Mouse (Mus musculus): ENCODE measurements around the gene Acss1.

Acss1 gene

GRCm38 (mm10) chr2:150667820-150668766 lies at the start of gene Acss1:
Gene Acss1 (minus strand): TSS chr2:150668500.
- peak; percentile 79 for DNase-seq (ENCODE audit: low read depth, low spot score)

- DNase-seq (ENCODE audit: low read depth, low spot score): no peak
These were observed 43.9 kb upstream of the Acss1 start for GRCm38 (mm10) chr2:150712167-150712674.

DNA sequence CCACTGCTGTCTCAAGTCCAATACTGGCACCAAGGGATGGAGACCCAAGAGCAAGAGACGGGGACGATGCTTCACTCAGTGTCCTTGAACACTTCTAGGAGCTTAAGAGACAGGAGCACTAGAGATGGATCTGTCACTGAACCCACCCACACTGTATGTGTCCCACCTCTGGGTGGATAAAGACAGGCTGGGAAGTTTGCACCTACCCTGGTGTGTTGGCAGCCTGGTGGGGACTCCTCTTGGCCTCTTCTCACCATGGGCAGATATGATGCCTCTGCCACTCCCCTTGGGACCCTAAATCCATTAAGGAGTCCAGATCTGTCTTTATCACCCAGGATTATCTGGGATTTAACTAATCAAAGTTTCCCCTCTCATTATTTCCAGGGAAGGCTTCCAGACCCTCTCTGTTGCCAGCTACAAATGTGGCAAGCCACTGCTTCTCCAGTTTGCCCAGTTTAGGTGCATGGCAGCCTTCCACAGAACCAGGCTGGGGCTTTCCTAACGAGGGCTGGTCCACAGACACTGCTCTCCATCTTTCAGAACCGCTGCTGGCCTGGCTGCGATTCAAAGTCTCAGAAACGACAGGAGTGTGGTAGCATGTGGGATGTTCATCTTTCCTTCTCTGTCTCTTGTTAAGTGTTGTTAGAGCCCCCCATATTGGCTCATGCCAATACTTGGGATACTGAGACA lies 23.3 kb upstream of the Acss1 start:
- DNase-seq (ENCODE audit: low read depth, low spot score): no peak

DNA sequence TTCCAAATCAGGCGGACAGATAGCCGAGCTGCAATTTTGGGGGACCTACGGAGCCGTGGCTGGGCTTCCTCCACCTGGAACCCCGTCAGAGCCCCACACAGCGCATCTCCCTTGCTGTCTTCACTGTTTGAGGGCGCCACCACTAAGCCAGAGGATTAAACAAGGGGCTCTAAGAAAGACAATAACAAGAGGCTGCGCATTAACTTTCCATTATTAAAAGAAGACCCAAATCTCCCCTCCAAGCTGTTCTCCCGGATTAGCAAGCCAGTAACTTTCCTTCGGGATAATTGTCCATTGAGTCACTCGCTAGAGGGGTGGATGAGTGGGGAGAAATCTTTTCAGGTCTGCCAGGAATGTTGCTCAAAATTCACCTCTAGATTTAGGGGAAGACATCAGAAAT lies 21.9 kb upstream of the Acss1 start:
- no peak for DNase-seq (ENCODE audit: low read depth, low spot score)

DNA sequence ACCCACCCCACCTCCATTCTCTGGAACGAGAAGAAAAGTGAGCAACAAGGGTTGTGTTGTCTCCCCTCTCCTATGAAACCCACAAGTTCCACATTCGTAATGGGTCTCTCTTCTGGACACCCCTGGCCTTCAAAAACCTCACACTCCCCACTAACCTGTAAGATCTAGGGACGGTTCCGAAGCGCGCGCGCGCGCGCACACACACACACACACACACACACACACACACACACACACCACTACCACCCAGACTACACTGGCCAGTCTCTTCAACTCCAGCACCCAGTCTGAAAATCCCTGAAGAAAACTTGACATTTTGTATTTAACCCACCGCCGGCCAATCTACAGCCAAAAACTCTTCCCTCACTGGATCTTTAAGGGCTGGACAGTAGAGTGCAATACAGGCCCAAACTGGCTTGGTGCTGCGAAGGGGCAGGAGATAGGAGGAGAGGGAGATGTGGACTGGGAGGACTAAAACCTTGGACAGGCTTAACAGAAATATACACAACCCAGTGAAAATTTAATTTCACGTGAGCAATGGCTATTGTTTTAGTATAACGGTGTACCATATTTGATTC lies 21.0 kb upstream of the Acss1 start, which contains the start of gene Vsx1:
TSS of gene Vsx1 (minus strand) at position 138 of the 578 bp plus-strand sequence.
- DNase-seq (ENCODE audit: low read depth, low spot score): no peak

DNA sequence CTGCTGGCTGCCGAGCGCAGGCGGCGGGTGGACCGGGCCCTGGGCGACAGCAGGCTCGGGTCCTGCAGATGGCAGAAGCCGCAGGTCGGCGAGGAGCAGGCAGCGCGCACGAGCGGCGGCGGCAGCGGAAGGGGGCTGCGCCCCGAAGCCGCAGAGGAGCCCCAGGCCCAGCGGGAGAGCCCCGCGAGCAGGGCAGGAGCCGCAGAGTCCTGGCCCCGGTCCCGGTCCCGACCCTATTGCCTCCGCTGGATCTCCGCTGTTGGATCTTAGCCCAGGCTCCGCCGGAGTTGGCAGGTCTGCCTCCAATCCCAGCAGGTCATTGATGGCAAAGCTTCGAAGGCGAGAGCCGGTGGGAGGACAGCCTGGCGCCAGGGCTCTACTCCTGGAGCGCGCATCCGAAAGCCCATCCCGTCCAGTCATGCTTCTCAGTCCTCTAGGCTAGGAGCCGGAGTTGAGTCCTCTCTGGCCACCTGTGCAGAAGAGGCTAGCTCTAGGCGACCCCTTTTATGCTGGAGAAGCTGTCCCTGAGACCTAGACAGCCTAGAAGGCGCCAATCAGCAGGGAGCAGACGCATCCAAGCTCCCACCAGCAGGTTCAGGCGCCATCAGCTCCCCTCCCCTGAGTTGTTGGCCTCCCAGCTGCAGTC lies 20.4 kb upstream of the Acss1 start:
- no peak for DNase-seq (ENCODE audit: low read depth, low spot score)

DNA sequence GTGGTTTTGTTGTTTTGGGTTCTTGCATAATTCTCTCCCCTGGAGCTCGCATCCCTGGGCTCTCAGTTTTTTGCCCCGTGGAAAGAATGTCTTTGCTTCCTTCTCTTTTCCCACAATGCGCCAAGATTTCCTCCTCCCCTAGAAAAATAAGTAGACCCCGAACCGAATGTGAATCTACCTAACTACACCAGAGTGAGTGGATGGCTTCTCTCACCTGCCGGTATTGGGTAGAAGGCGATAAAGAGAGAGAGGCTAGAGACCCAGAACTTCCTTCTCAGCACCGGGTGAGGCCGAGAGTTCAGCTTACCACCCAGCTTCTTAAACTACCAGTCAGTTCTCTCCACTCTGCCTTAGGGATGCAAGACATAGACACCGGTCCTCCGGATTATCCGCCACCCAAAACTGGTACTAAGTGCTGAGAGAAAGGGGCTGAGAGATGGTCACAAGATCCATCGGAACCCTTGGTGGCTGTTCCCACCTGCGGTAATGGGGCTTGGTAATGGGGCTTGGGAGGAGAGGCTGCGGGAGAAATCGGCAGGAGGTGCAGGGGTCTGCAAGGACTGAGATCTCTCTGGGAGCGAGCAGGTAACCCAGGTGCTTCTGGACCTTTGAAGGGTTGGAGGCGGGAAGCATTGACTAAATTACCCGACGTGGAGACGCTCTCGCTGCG lies 19.7 kb upstream of the Acss1 start:
- no peak for DNase-seq (ENCODE audit: low read depth, low spot score)

DNA sequence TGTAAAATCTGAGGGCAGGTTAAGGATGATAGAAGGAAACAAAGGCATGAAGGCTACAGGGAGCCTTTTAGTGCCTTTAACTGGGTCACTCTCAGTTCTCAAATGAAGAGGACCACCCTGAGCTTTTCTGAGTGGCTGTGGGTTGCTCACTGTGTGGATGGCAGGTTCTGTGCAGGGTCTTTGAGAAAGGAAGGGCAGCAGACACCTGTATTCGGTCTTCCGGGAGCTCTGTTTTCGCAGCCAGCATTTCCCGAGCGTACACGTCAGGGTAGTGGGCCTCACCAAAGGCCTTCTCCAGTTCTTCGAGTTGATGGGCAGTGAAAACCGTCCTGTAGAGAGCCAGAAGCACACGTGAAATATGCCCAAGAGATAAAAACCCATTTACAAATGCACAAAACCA lies 17.1 kb upstream of the Acss1 start:
- DNase-seq (ENCODE audit: low read depth, low spot score): no peak

- DNase-seq (ENCODE audit: low read depth, low spot score): no peak
These were observed 16.2 kb upstream of the Acss1 start for GRCm38 (mm10) chr2:150684451-150684850.

DNA sequence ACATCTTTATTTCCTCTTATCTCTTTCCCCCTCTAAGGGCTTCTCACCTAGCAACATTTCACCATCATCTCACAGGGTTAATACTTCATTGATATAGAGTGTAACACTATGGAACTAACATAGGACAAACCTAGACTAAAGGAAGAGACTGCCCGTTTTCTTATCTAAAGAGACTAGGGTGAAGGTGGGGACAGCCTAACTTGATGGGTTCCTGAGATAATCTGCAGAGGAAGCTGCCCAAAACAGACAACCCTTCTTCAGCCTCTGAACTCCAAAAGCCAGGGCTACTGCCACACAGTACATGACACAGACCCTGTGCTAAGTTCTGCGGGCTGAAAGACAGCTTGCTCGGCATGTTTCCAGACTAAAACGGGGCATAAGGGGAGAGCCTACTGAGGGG lies 13.3 kb upstream of the Acss1 start:
- DNase-seq (ENCODE audit: low read depth, low spot score): no peak

- DNase-seq (ENCODE audit: low read depth, low spot score): peak; percentile 76
These were observed 10.1 kb upstream of the Acss1 start for GRCm38 (mm10) chr2:150678392-150678791.

- peak; percentile 43 for DNase-seq (ENCODE audit: low read depth, low spot score)
These were observed 7.2 kb upstream of the Acss1 start for GRCm38 (mm10) chr2:150675525-150675924.

- DNase-seq (ENCODE audit: low read depth, low spot score): peak; percentile 93
These were observed 6.6 kb upstream of the Acss1 start for GRCm38 (mm10) chr2:150674900-150675299.

GRCm38 (mm10) chr2:150673929-150674328 lies 5.6 kb upstream of the Acss1 start:
- DNase-seq (ENCODE audit: low read depth, low spot score): peak; percentile 90

GRCm38 (mm10) chr2:150671609-150672290 lies 3.5 kb upstream of the Acss1 start:
- peak; percentile 33 for DNase-seq (ENCODE audit: low read depth, low spot score)

DNA sequence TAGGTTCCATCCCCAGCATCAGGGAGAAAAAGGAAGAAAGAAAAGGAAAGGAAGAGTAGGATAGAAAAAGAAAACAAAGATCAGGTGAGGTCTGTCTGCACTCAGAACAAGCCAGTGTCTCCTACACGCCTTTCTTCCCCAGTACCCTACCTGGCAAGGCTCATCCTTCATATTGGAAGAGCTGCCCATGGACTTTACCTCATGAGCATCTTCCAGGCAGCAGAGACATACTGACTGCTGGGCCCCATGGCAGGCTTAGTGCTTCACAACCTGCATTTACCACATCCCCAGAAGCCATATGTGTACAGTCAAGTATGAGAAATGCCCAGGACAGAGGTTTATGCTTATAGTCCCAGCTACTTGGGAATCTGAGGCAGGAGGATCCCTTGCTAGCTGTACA lies 2.6 kb upstream of the Acss1 start:
- no peak for DNase-seq (ENCODE audit: low read depth, low spot score)

DNA sequence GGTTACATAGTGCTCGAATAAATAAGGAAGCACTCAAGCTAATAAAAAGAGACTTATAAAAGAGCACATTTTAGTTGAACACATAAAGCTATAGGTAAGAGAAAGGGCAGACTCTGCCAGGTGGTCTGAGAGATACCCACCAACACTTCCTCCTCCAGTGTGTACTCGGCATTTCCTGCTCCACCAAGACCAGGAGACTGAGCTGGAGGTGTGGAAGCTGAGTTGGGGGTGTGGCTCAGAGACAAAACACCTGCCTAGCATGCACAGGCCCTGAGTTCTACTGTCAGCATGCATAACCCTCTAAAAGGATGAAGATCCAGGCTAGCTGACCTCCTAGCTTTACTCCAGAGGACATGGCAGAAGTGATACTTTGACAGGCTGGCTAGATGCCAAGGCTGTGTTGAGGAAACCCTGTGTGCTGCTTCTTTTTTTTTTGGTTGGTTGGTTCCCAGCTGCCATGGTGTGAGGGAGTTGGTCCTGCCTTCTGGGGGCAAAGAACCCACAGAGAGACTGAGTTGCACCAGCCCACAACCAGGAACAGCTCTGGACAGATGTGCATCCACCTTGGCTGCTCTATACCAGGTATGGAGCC lies 1.2 kb upstream of the Acss1 start:
- peak; percentile 89 for DNase-seq (ENCODE audit: low read depth, low spot score)

DNA sequence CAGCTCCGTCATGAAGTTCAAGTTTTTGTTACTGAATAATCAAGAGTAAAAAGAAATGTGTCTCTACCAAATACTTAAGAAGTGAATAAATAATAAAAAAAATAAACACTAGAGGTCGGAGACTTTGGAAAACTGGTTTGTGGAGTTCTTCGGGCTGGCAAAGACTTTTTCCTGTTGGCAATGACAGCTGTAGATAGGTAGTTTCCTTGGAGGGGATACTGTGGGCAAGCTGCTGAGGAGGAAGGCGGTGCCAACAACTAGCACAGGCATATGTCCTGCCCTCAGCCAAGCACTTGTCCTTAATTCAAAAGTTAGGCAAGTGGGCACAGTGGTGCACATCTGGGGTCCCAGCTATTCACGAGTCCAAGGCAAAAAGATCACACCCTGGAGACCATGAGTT lies 656 bp upstream of the Acss1 start:
- DNase-seq (ENCODE audit: low read depth, low spot score): no peak

DNA sequence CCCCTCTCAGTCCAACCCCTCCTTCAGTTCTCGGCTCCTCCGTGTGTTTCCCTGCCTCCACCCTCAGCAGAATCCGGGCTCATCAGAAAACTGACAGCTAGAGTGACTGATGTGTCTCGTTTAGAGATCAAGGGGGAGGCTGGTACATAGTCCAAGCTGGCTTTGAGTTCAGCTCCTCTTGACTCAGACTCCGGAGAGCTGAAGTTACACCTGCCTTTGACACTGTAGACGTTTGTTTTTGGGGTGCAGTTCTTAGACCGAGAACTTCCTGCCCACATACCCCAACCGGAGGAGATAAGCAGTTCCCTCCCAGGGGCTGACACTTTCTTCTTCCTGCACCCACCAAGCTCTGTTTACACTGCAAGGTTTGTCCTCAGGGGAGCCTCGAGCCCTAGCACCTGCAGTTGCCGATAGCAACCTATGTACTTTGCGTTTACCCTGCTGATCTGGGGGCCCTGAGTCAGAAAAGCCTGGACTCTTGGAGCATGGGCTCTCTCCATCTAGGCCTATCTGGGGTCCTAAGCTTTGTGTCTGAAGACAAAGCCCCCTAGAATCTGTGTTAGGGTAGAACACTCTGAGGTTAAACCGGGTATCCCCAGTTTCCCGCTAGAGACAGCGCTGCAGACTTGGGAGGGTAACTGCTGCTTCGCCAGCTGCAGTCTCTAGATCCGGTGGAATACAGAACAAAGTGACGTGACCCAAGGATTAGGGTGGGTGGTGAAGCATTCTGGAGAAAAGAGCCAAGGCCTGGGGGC lies 1.1 kb downstream of the Acss1 start:
- peak; percentile 90 for DNase-seq (ENCODE audit: low read depth, low spot score)

Measured in A20 (cell line).